Mouse (Mus musculus) granulocyte monocyte progenitor cell, adult 5-6 weeks (primary cell): ENCODE measurements around the gene Hectd1. TPM values are rescaled to one million over a fixed set of nuclear protein-coding genes. Genes with fewer than 3 reads are reported as not detected.

Source experiments
- ATAC-seq: replicated peaks from 2 replicates; pipeline ENCODE4 v1.8.0; 2016; ENCODE audit warnings: mild to moderate bottlenecking, moderate TSS enrichment, inconsistent platforms; ENCODE audit not compliant: poor library complexity, severe bottlenecking
- total RNA-seq, 2 experiments: library from RNA; stranded (forward) in 1 of 2; stranded (reverse) in 1 of 2; fragments of 200-712, 200-1000 nt in 1 of 2; fragments of >200 nt in 1 of 2; fragmentation: Nextera tagmentation in 1 of 2; gene quantifications; 2 replicates each; pipeline ENCODE4 v1.2.3; 2014 to 2017

Hectd1 gene
- total RNA-seq, 2 experiments from 2014 or later: 51.0 to 89.7 TPM

GRCm38 (mm10) chr12:51845261-51845660 is 15.9 kb upstream of the Hectd1 start:
- no peak for ATAC-seq

- peak; percentile 95 for ATAC-seq
These were observed 15.5 kb upstream of the Hectd1 start for GRCm38 (mm10) chr12:51844771-51845256.

- ATAC-seq: no peak
These were observed 14.5 kb upstream of the Hectd1 start for GRCm38 (mm10) chr12:51843576-51844520.

GRCm38 (mm10) chr12:51842081-51842864 is 12.9 kb upstream of the Hectd1 start:
- no peak for ATAC-seq

DNA sequence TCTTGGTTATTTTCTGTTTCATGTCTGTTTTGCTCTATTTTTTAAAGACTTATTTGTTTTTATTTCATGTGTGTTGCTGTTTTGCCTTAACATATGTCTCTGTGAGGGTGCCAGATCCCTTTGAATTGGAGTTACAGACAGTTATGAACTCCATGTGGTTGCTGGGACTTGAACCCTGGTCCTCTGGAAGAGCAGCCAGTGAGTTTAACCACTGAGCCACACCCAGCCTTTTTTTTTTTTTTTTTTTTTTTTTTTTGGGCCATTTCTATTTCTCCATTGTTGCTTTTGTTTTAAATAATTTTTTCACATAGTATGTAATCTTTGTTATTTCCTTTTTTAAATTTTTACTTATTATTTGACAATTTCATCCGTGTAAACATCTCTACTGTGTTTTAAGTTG is 10.5 kb upstream of the Hectd1 start:
- no peak for ATAC-seq

GRCm38 (mm10) chr12:51835219-51835618 is 5.9 kb upstream of the Hectd1 start:
- peak; percentile 83 for ATAC-seq

GRCm38 (mm10) chr12:51831931-51832330 is 2.6 kb upstream of the Hectd1 start:
- no peak for ATAC-seq

DNA sequence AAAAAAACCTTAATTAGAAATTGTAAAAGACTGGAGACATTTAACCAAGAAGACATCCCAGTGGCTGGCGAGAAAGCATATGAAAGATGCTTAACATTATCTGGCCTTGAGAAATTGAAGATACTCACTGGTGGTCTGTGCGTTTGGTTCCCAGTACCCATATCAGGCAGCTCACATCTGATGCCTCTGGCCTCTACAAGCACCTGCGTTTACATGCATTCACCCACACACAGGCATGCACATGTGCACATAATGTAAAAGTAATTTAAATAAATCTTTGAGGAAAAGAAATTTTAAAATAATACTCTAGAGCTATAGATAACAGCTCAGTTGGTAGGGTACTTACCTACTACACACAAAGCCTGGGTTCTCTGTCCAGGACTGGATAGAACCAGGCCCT is 2.0 kb upstream of the Hectd1 start:
- no peak for ATAC-seq

DNA sequence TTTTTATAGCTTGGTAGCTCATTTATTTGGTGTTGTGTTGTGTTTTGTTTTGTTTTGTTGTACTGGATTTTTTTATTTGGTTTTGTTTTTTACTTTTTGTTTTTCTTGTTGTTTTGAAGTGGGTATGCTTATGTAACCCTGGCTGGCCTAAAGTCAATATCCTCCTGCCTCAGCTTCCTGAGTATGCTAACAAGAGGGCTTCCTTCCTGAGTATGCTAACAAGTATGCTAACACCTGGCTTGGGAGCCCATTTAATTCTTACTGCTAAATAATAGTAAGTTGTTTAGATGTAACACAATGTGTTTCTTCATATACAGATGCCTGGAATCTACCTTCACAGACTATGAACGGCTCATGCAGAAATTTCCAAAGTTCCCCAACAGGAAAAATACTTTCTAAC is 1.3 kb upstream of the Hectd1 start:
- ATAC-seq: no peak

DNA sequence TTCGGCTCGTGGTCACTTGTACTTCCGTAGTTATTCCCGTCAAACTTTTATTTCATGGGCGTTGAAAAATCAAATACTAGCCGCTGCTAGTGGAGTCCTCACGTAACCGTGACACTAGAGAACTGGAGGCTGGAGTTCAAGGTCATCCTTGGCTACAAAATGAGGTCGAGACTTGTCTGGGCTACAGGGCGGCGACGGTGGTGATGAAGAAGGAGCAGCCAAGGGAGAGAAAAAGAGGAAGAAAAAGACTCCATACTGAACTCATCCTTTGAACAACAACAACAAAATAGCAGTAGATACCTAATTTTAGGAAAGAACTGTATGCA is 704 bp upstream of the Hectd1 start:
- peak; percentile 23 for ATAC-seq

DNA sequence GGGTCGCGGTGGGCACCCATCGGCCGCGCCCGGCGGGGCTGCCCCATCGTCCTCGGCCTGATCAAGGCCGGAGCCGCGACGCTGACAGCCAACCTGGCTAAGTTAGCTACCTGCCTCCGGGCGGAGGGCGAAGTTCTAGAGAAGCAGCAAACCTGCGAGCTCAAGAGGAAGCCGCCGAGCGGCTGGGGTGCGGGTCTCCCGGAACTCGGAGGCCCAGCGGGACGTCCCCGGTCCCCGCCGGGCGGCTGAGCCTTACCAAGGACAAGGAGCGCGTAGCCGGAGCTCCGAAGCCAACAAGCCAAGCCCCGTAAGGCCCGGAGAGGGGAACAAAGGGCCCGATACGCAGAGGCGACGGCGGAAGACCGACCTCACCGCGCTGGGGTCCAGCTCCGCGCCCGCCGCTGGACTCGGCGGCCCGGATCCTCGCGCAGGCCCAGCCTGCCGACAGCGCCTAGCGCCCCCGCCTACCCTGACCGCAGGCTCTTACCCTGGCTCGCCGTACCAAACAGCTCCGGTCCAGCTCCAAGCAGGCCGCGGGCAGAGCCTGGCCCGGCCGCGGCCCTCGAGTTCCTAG is 533 bp downstream of the Hectd1 start:
- ATAC-seq: peak; percentile 12

DNA sequence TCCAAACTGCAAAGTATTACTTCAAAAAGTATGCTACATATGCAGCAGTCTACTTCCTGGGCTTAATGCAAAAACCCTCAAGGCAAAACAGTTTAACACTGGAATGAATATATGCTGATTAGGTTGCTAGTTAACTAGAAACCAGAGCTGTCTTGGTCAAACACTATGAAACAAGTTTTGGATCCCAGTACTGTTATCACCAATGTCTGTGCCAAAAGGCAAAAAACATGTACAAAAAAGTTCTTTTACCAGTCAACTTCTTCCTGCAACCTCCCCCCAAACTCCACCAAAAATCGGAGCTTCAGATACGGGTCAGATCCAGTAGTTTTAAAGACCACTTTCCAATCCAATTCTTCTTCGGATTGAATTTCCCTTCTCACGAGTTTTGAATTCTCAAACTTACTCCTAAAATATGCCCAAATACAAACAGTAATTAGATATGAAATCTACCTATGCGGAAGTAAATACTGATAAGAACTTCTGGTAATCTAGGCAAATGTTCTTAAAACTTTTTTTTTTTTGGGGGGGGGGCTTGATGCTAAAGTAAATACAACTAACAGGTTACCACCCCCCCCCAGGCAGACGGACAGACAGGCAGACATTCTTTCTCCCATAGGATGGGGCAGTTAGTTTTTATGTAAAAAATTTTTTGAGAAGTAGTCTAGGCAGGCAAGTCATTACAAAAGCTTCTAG is 1.2 kb downstream of the Hectd1 start:
- ATAC-seq: no peak

DNA sequence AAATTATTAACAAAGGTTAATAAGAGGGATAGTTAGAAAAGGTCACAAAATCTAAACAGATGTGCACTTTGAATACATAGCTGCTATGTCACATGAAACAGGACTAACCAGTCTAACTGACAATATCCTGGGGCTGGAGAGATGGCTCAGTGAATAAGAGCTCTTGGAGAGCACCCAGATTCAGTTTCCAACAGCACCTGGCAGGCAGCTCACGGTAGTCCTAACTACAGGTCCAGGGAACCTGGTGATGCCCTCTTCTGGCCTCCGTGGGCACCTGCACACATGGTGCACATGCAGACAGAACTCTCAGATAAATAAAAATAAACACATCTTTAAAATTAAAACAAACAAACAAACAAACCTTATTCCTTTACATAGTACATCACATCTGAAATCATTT is 4.0 kb downstream of the Hectd1 start:
- no peak for ATAC-seq

- no peak for ATAC-seq
These were observed 6.0 kb downstream of the Hectd1 start for GRCm38 (mm10) chr12:51823311-51823710.

DNA sequence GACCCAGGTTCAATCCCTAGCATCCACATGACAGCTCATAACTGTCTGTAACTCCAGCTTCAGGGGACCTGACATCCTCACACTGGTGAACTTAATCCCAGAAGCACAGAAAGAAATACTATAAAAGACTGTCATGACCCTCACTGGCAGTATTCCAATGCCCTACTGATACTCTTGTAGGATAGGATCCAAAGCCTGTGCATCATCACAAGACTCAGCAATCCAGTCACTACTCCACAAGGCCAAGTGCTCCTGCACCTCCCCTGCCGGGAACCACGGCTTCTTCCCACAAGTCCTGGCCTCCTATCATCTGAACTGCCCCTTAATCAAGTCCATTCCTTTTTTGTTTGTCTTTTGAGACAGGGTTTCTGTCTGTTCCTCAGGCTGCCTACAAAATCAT is 6.5 kb downstream of the Hectd1 start:
- no peak for ATAC-seq

DNA sequence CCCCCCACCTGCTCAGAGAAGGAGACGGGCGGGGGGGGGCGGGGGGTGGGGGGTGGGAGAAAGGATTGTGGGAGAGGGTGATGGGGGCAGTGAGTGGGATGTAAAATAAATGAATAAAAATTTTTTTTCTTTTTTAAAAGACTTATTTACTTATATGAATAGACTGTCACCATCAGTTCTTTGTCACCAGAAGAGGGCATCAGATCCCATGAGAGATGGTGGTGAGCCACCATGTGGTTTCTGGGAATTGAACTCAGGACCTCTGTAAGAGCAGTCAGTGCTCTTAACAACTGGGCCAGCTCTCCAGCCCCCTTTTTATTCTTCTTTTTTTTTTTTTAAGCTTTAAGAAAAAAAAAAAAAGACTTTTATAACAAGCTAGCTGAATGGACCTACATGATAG is 7.1 kb downstream of the Hectd1 start:
- ATAC-seq: no peak

DNA sequence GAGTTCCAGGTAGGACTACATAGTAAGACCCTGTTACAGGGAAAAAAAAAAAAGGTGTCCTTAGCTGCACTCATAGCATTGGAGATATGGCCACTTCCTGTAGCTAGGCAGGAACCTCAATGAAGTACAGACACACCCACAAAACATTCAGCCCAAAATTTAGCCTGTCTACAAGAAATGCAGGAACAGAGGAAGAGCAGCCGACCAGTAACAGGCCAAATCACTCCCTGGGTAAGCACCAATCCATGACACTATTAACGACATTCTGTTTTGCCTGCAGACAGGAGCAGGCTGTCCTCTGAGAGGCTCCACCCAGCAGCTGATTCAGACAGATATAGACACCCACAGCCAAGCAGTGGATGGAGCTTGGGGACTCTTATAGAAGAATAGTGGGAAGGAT is 8.1 kb downstream of the Hectd1 start:
- ATAC-seq: 0 out of 2 replicates have a peak, but pooled peaks have one; percentile 12

GRCm38 (mm10) chr12:51819951-51820498 is 9.3 kb downstream of the Hectd1 start:
- ATAC-seq: peak; percentile 20

DNA sequence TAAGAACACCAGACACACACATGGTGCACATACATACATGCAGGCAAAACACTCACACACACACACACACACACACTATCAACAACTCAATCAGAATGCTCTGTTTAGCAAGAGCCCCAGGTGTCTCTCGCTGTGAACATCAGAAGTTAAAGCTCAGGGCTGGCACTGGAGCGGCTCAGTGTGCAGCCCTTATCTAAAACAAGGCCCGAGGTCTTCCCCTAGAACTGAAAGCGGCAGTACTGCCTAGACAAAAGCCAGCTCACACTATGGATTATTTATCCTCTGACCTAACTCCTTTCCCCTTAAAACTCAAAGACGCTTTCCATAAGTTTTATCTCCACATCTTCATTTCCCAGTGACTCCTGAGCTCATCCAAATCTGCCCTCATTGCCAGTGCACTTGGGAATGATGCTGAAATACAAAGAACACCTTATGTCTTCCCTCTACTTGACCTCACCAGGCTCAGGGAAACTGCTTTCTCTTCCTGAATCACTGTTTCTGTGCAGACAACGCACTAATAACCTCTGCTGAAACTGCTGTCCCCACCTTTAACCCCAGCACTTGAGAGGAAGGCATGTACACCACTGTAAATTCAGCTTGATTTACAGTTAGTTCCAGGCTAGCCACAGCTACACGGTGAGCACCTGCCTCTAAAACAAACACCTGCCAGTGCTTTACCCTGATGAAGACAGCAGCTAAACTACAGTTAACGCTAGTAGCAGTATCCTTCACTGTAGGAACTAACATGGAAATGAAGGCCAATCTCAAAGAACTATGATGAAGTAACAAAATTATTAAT is 11.3 kb downstream of the Hectd1 start:
- no peak for ATAC-seq
